Mouse (Mus musculus): Measurements from ENCODE around the gene Vps13a.
"Not testable (repeated sequence)": the region's sequence is repeated elsewhere in the genome, so short reads cannot be mapped to it uniquely, and the experiment has no call there.

Vps13a gene

GRCm38 (mm10) chr19:16780790-16781384, at the start of gene Vps13a:
Vps13a (minus strand) TSS chr19:16780933.
- DNase-seq = peak; percentile 81

GRCm38 (mm10) chr19:16827657-16828056, 46.9 kb upstream of the Vps13a start:
- DNase-seq = no peak

- DNase-seq = no peak
Observed at GRCm38 (mm10) chr19:16825228-16825627, 44.5 kb upstream of the Vps13a start.

- no peak for DNase-seq
Observed at GRCm38 (mm10) chr19:16814848-16815247, 34.1 kb upstream of the Vps13a start.

- no peak for DNase-seq
Observed at GRCm38 (mm10) chr19:16813306-16813705, 32.6 kb upstream of the Vps13a start.

GRCm38 (mm10) chr19:16812072-16812608, 31.4 kb upstream of the Vps13a start:
- DNase-seq = no peak

- DNase-seq = no peak
Observed at GRCm38 (mm10) chr19:16805102-16805501, 24.4 kb upstream of the Vps13a start.

GRCm38 (mm10) chr19:16804578-16804977, 23.8 kb upstream of the Vps13a start:
- DNase-seq = no peak

- DNase-seq = peak; percentile 38
Observed at GRCm38 (mm10) chr19:16802707-16803106, 22.0 kb upstream of the Vps13a start.

- no peak for DNase-seq
Observed at GRCm38 (mm10) chr19:16802123-16802522, 21.4 kb upstream of the Vps13a start.

- no peak for DNase-seq
Observed at GRCm38 (mm10) chr19:16797923-16798322, 17.2 kb upstream of the Vps13a start.

- not testable (repeated sequence) for DNase-seq
Observed at GRCm38 (mm10) chr19:16794486-16794885, 13.8 kb upstream of the Vps13a start.

- no peak for DNase-seq
Observed at GRCm38 (mm10) chr19:16789930-16790329, 9.2 kb upstream of the Vps13a start.

- no peak for DNase-seq
Observed at GRCm38 (mm10) chr19:16784879-16785278, 4.1 kb upstream of the Vps13a start.

GRCm38 (mm10) chr19:16781406-16782019, 780 bp upstream of the Vps13a start:
- DNase-seq = no peak

- no peak for DNase-seq
Observed at GRCm38 (mm10) chr19:16780251-16780783, 416 bp downstream of the Vps13a start.

- no peak for DNase-seq
Observed at GRCm38 (mm10) chr19:16779786-16780185, 947 bp downstream of the Vps13a start.

- DNase-seq = peak; percentile 24
Observed at GRCm38 (mm10) chr19:16779281-16779680, 1.5 kb downstream of the Vps13a start.

GRCm38 (mm10) chr19:16778578-16778977, 2.2 kb downstream of the Vps13a start:
- DNase-seq = no peak

- DNase-seq = no peak
Observed at GRCm38 (mm10) chr19:16777901-16778300, 2.8 kb downstream of the Vps13a start.

- DNase-seq = not testable (repeated sequence)
Observed at GRCm38 (mm10) chr19:16777391-16777790, 3.3 kb downstream of the Vps13a start.

- DNase-seq = no peak
Observed at GRCm38 (mm10) chr19:16773237-16774016, 7.3 kb downstream of the Vps13a start.

- DNase-seq = no peak
Observed at GRCm38 (mm10) chr19:16767407-16767806, 13.3 kb downstream of the Vps13a start.
